Mouse (Mus musculus) forelimb bud, embryonic 11.5 days (tissue): ENCODE measurements at regions not wholly inside any gene's neighbourhood (a gene's known extent, or its start where the extent isn't known, plus 50 kb on each side); places are given as distances from the start of the nearest gene placed in this dataset.

Source experiments
- DNase-seq: peaks from one replicate; pipeline ENCODE4 v3.0.0-alpha.2; 2012; ENCODE audit warnings: low read depth, low spot score

- no peak for DNase-seq
Measured at GRCm38 (mm10) chr15:50942429-50942828, 2942.3 kb upstream of the Gm7489 start.

- no peak for DNase-seq
Measured at GRCm38 (mm10) chr15:50944976-50945375, 2939.7 kb upstream of the Gm7489 start.

GRCm38 (mm10) chr15:50959109-50959508 lies 2925.6 kb upstream of the Gm7489 start:
- no peak for DNase-seq

GRCm38 (mm10) chr15:50963606-50964005 lies 2921.1 kb upstream of the Gm7489 start:
- DNase-seq = peak; percentile 2

- DNase-seq = no peak
Measured at GRCm38 (mm10) chr15:50964236-50964635, 2920.5 kb upstream of the Gm7489 start.

GRCm38 (mm10) chr15:50967176-50967575 lies 2917.5 kb upstream of the Gm7489 start:
- DNase-seq = no peak

- no peak for DNase-seq
Measured at GRCm38 (mm10) chr15:50970637-50971036, 2914.1 kb upstream of the Gm7489 start.

GRCm38 (mm10) chr15:50972593-50972992 lies 2912.1 kb upstream of the Gm7489 start:
- DNase-seq = no peak

- no peak for DNase-seq
Measured at GRCm38 (mm10) chr15:50974002-50974754, 2910.5 kb upstream of the Gm7489 start.

GRCm38 (mm10) chr15:50989457-50989856 lies 2895.2 kb upstream of the Gm7489 start:
- DNase-seq = no peak

- no peak for DNase-seq
Measured at GRCm38 (mm10) chr15:50991667-50992066, 2893.0 kb upstream of the Gm7489 start.

GRCm38 (mm10) chr15:50992246-50992645 lies 2892.5 kb upstream of the Gm7489 start:
- DNase-seq = no peak

GRCm38 (mm10) chr15:50993121-50993520 lies 2891.6 kb upstream of the Gm7489 start:
- DNase-seq = no peak

- DNase-seq = no peak
Measured at GRCm38 (mm10) chr15:50995688-50996087, 2889.0 kb upstream of the Gm7489 start.

GRCm38 (mm10) chr15:50996296-50996695 lies 2888.4 kb upstream of the Gm7489 start:
- no peak for DNase-seq

GRCm38 (mm10) chr15:50997209-50997763 lies 2887.4 kb upstream of the Gm7489 start:
- peak; percentile 1 for DNase-seq

GRCm38 (mm10) chr15:51038968-51039367 lies 2845.7 kb upstream of the Gm7489 start:
- peak; percentile 70 for DNase-seq

GRCm38 (mm10) chr15:51070538-51070937 lies 2814.2 kb upstream of the Gm7489 start:
- DNase-seq = no peak

- no peak for DNase-seq
Measured at GRCm38 (mm10) chr15:51071132-51071656, 2813.5 kb upstream of the Gm7489 start.

- no peak for DNase-seq
Measured at GRCm38 (mm10) chr15:51073678-51074077, 2811.0 kb upstream of the Gm7489 start.

- no peak for DNase-seq
Measured at GRCm38 (mm10) chr15:51074196-51074595, 2810.5 kb upstream of the Gm7489 start.

GRCm38 (mm10) chr15:51083677-51084322 lies 2800.9 kb upstream of the Gm7489 start:
- DNase-seq = no peak

GRCm38 (mm10) chr15:51092936-51093335 lies 2791.8 kb upstream of the Gm7489 start:
- DNase-seq = no peak
